Mouse (Mus musculus) limb, embryonic 11.5 days (tissue): ENCODE measurements at regions not wholly inside any gene's neighbourhood (a gene's known extent, or its start where the extent isn't known, plus 50 kb on each side); places are given as distances from the start of the nearest gene placed in this dataset.
"Not testable (repeated sequence)": the region's sequence is repeated elsewhere in the genome, so short reads cannot be mapped to it uniquely, and the experiment has no call there.

Experiments used
- ATAC-seq: fragments of 200-750 bp; cut with Nextera tagmentation; 2 replicates; pipeline ENCODE4 v1.8.0; 2017; ENCODE audit warnings: low read depth; ENCODE audit not compliant: insufficient number of reproducible peaks, low FRiP score, low TSS enrichment
- DNase-seq: peaks from one replicate; pipeline ENCODE4 v3.0.0-alpha.2; 2015; ENCODE audit warnings: low spot score
- H3K27ac ChIP-seq: fragments of 300-500 bp; sonication (generic); replicated peaks from 2 replicates; pipeline ENCODE4 v1.5.1; 2014; ENCODE audit warnings: low read depth, mild to moderate bottlenecking, low read length
- H3K27me3 ChIP-seq: fragments of 300-500 bp; sonication (generic); 2 replicates; pipeline ENCODE4 v1.6.1; 2014; ENCODE audit warnings: mild to moderate bottlenecking, low read length, mixed read lengths; ENCODE audit not compliant: control insufficient read depth, insufficient read depth
- H3K36me3 ChIP-seq: fragments of 300-500 bp; sonication (generic); 2 replicates; pipeline ENCODE4 v1.6.1; 2014; ENCODE audit warnings: mild to moderate bottlenecking, low read length, moderate library complexity, mixed read lengths; ENCODE audit not compliant: control insufficient read depth, insufficient read depth
- H3K4me1 ChIP-seq: fragments of 300-500 bp; sonication (generic); 2 replicates; pipeline ENCODE4 v1.6.1; 2014; ENCODE audit warnings: low read length, mixed read lengths; ENCODE audit not compliant: control insufficient read depth, insufficient read depth
- H3K4me2 ChIP-seq: fragments of 300-500 bp; sonication (generic); 2 replicates; pipeline ENCODE4 v1.6.1; 2014; ENCODE audit warnings: low read depth, mild to moderate bottlenecking, moderate library complexity; ENCODE audit not compliant: severe bottlenecking
- H3K4me3 ChIP-seq: fragments of 300-500 bp; sonication (generic); 2 replicates; pipeline ENCODE4 v1.5.1; 2014; ENCODE audit warnings: low read depth, low read length
- H3K9ac ChIP-seq: fragments of 300-500 bp; sonication (generic); 2 replicates; pipeline ENCODE4 v1.6.1; 2014; ENCODE audit warnings: mild to moderate bottlenecking, low read length
- H3K9me3 ChIP-seq: fragments of 300-500 bp; sonication (generic); 2 replicates; pipeline ENCODE4 v1.6.1; 2016; ENCODE audit warnings: low read length; ENCODE audit not compliant: control insufficient read depth
- WGBS: fragments of 180-500 bp; shearing (Covaris S2); extraction: QIAGEN DNeasy Blood & Tissue Kit; methylation state at CpG from one replicate; pipeline ENCODE4 v1.1.7; 2014; 5-methylcytosine and 5-hydroxymethylcytosine counted together

GRCm38 (mm10) chr7:62235766-62236165 is 110.6 kb upstream of the Ndn start:
- ATAC-seq (no peak), DNase-seq (no peak)
- WGBS = 92% methylated on average over 1 of the region's 1 CpGs
- H3K27me3 ChIP-seq = no peaks in the 10 kb centered on the region
- H3K4me3 ChIP-seq = no peak overlapping the region
- no peaks in the 10 kb centered on the region for H3K4me1 ChIP-seq
- no peaks in the 10 kb centered on the region for H3K9me3 ChIP-seq
- no peak overlapping the region for H3K9ac ChIP-seq
- H3K36me3 ChIP-seq = no peaks in the 10 kb centered on the region
- H3K4me2 ChIP-seq = no peak overlapping the region
- no peak overlapping the region for H3K27ac ChIP-seq

GRCm38 (mm10) chr7:62261688-62262114 is 84.7 kb upstream of the Ndn start:
- H3K36me3 ChIP-seq = no peaks in the 10 kb centered on the region
- H3K4me1 ChIP-seq = no peaks in the 10 kb centered on the region
- H3K4me2 ChIP-seq = no peak overlapping the region
- H3K9ac ChIP-seq = no peak overlapping the region
- 0 out of 2 replicates have a peak, but pooled peaks have one; percentile 60 for ATAC-seq
- DNase-seq = peak; percentile 23
- H3K4me3 ChIP-seq = no peak overlapping the region
- no peak overlapping the region for H3K27ac ChIP-seq
- 35% methylated on average over 8 of the region's 8 CpGs for WGBS
- no peaks in the 10 kb centered on the region for H3K27me3 ChIP-seq
- no peaks in the 10 kb centered on the region; the same call in 1 of the 2 replicates for H3K9me3 ChIP-seq

GRCm38 (mm10) chr7:62262174-62262573 is 84.2 kb upstream of the Ndn start:
- WGBS = 76% methylated on average over 2 of the region's 2 CpGs
- not testable (repeated sequence) for H3K9ac ChIP-seq, H3K4me2 ChIP-seq, H3K4me1 ChIP-seq, H3K4me3 ChIP-seq, H3K9me3 ChIP-seq, H3K36me3 ChIP-seq, DNase-seq, H3K27ac ChIP-seq, ATAC-seq, H3K27me3 ChIP-seq

- no peak for DNase-seq
- no peak overlapping the region for H3K4me3 ChIP-seq
- 59% methylated on average over 1 of the region's 1 CpGs for WGBS
- H3K9ac ChIP-seq = no peak overlapping the region
- no peak overlapping the region for H3K27ac ChIP-seq
- no peak overlapping the region for H3K4me2 ChIP-seq
- H3K4me1 ChIP-seq = no peaks in the 10 kb centered on the region
- ATAC-seq = no peak
- no peaks in the 10 kb centered on the region for H3K27me3 ChIP-seq
- H3K36me3 ChIP-seq = no peaks in the 10 kb centered on the region
- H3K9me3 ChIP-seq = no peaks in the 10 kb centered on the region; the same call in 1 of the 2 replicates
Measured at GRCm38 (mm10) chr7:62269156-62269855, 77.1 kb upstream of the Ndn start.

- Histone ChIP-seq H3K4me2 (no peak overlapping the region), H3K4me1 (no peaks in the 10 kb centered on the region), H3K27me3 (no peaks in the 10 kb centered on the region), H3K9ac (no peak overlapping the region), H3K36me3 (no peaks in the 10 kb centered on the region), H3K27ac (no peak overlapping the region), H3K9me3 (no peaks in the 10 kb centered on the region), H3K4me3 (no peak overlapping the region)
- no peak for ATAC-seq
- no peak for DNase-seq
- 68% methylated on average over 2 of the region's 2 CpGs for WGBS
Measured at GRCm38 (mm10) chr7:62276219-62276618, 70.2 kb upstream of the Ndn start.

- no peak for ATAC-seq
- H3K9me3 ChIP-seq = no peaks in the 10 kb centered on the region
- H3K27ac ChIP-seq = no peak overlapping the region
- no peak for DNase-seq
- H3K9ac ChIP-seq = no peak overlapping the region
- no peaks in the 10 kb centered on the region for H3K36me3 ChIP-seq
- no peak overlapping the region for H3K4me2 ChIP-seq
- H3K4me1 ChIP-seq = no peaks in the 10 kb centered on the region
- H3K4me3 ChIP-seq = no peak overlapping the region
- no peaks in the 10 kb centered on the region for H3K27me3 ChIP-seq
- 56% methylated on average over 2 of the region's 2 CpGs for WGBS
Measured at GRCm38 (mm10) chr7:62278492-62278891, 67.9 kb upstream of the Ndn start.

GRCm38 (mm10) chr7:62279022-62279421 is 67.3 kb upstream of the Ndn start:
- no peak overlapping the region for H3K4me3 ChIP-seq
- H3K4me2 ChIP-seq = no peak overlapping the region
- no peaks in the 10 kb centered on the region for H3K4me1 ChIP-seq
- DNase-seq (no peak), ATAC-seq (no peak)
- no peaks in the 10 kb centered on the region for H3K9me3 ChIP-seq
- no peak overlapping the region for H3K27ac ChIP-seq
- H3K36me3 ChIP-seq = no peaks in the 10 kb centered on the region
- H3K27me3 ChIP-seq = no peaks in the 10 kb centered on the region
- no peak overlapping the region for H3K9ac ChIP-seq
- WGBS = 72% methylated on average over 4 of the region's 4 CpGs
